Mouse (Mus musculus): Measurements from ENCODE around the gene Tmem270. TPM values are rescaled to one million over a fixed set of nuclear protein-coding genes. Genes with fewer than 3 reads are reported as not detected.

The Tmem270 gene
- polyA plus RNA-seq, 1 experiment = 293 TPM

DNA sequence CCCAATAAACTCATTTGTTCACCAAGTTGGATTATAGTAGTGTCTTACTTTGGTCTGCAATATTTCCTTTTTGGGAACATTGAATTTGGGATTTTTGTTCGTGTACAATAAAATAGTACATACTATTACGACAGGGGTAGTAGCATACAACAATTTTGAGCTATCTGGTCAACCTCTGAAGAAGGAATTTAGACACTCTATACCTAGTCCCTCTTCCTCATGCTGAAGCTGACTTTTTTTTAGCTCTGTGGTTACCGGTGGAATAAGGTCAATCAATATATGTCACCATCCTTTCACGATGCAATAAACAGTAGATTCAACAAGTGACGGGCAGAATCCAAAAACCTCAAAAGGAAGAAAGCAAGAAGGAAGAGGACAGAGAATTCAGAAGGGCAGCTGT is 53.7 kb downstream of the Tmem270 start:
- no peaks in the 10 kb centered on the region for H3K27me3 ChIP-seq (ENCODE audit: control insufficient read depth, insufficient read depth, low read length)
- no peak for TF ChIP-seq CTCF (IDR thresholded peaks at IDR 0.05; ENCODE audit: control insufficient read depth, insufficient read depth, insufficient replicate concordance, low read depth, low read length)
- no peak for TF ChIP-seq POLR2A (IDR thresholded peaks at IDR 0.05; ENCODE audit: control insufficient read depth, low read depth, low read length)
- no peak overlapping the region for H3K4me3 ChIP-seq (ENCODE audit: control insufficient read depth, low read depth, low read length)
- H3K27ac ChIP-seq (ENCODE audit: control insufficient read depth, insufficient read depth, low read depth, low read length) = no peak overlapping the region
- H3K4me1 ChIP-seq (ENCODE audit: control insufficient read depth, insufficient read depth, low read length) = no peaks in the 10 kb centered on the region
- H3K36me3 ChIP-seq (ENCODE audit: control insufficient read depth, insufficient read depth, low read length) = no peaks in the 10 kb centered on the region

Other genes with a start within 250 kb of the Tmem270 start
- gene Limk1, start 218.1 kb downstream of the Tmem270 start, polyA plus RNA-seq (2012; rRNA removed) = 16.3 and 19.5 TPM in 2 replicates
- 12.8 and 13.8 TPM in 2 replicates for gene Eln, start 159.4 kb downstream of the Tmem270 start, polyA plus RNA-seq (2012; rRNA removed)
- 11.2 and 12.2 TPM in 2 replicates for gene Cldn13, start 8.8 kb upstream of the Tmem270 start, polyA plus RNA-seq (2012; rRNA removed)
- gene Mettl27, start 25.6 kb upstream of the Tmem270 start, polyA plus RNA-seq (2012; rRNA removed) = 6.3 and 6.9 TPM in 2 replicates
- gene Cldn4, start 40.2 kb upstream of the Tmem270 start, polyA plus RNA-seq (2012; rRNA removed) = 0.21 and 4.0 TPM in 2 replicates
- gene Cldn3, start 79.5 kb upstream of the Tmem270 start, polyA plus RNA-seq (2012; rRNA removed) = 8.7 and 19.7 TPM in 2 replicates
- 102 and 108 TPM in 2 replicates for gene Abhd11, start 102.4 kb upstream of the Tmem270 start, polyA plus RNA-seq (2012; rRNA removed)
- gene Stx1a, start 116.7 kb upstream of the Tmem270 start, polyA plus RNA-seq (2012; rRNA removed) = 6.8 and 7.6 TPM in 2 replicates
- 23.4 TPM in 2 replicates for gene Dnajc30, start 157.5 kb upstream of the Tmem270 start, polyA plus RNA-seq (2012; rRNA removed)
- gene Bud23, start 158.2 kb upstream of the Tmem270 start, polyA plus RNA-seq (2012; rRNA removed) = 42.9 and 43.5 TPM in 2 replicates
- gene Vps37d, start 171.5 kb upstream of the Tmem270 start, polyA plus RNA-seq (2012; rRNA removed) = 0.33 and 0.71 TPM in 2 replicates
- gene Mlxipl, start 183.2 kb upstream of the Tmem270 start, polyA plus RNA-seq (2012; rRNA removed) = 16.7 and 19.6 TPM in 2 replicates
- gene Tbl2, start 242.9 kb upstream of the Tmem270 start, polyA plus RNA-seq (2012; rRNA removed) = 63.4 and 65.5 TPM in 2 replicates

Measured in testis, adult 2 months (tissue).